Mouse (Mus musculus) adrenal gland, postnatal 10 days (tissue): ENCODE results near the gene Rsrp1. TPM values are rescaled to one million over a fixed set of nuclear protein-coding genes. Genes with fewer than 3 reads are reported as not detected.
"Not testable (repeated sequence)": the region's sequence is repeated elsewhere in the genome, so short reads cannot be mapped to it uniquely, and the experiment has no call there.

ENCODE experiments used
- DNase-seq: peaks from one replicate; pipeline ENCODE4 v3.0.0; 2021; ENCODE audit warnings: mixed read lengths
- long read RNA-seq, 2 experiments: library from polyadenylated mRNA; stranded (forward); transcript quantifications; one replicate each; pipeline ENCODE4 v2.0.0; 2021
- total RNA-seq, 2 experiments: library from RNA; stranded (reverse); gene quantifications; 2 replicates each; pipeline ENCODE4 v1.2.3; 2021

Rsrp1 gene
- total RNA-seq: 100 to 1,000 TPM; 250 to 386 TPM
- long read RNA-seq, experiment 1, transcript Rsrp1-201 (5 exons, 1,749 nt): minor isoform, 83 of 552 reads
- long read RNA-seq, experiment 1, transcript Rsrp1-203 (6 exons, 2,151 nt): minor isoform, 10 of 552 reads
- long read RNA-seq, experiment 1, transcript Rsrp1-204 (4 exons, 3,051 nt): major isoform, 317 of 552 reads
- long read RNA-seq, experiment 1, partial matches to known transcripts: 30 of 552 reads
- long read RNA-seq, experiment 1, other reads (novel, unspliced or antisense): 112 of 552 reads
- long read RNA-seq, experiment 2, transcript Rsrp1-204 (4 exons, 3,051 nt): major isoform, 384 of 492 reads
- long read RNA-seq, experiment 2, transcript Rsrp1-201 (5 exons, 1,749 nt): minor isoform, 54 of 492 reads
- long read RNA-seq, experiment 2, partial matches to known transcripts: 20 of 492 reads
- long read RNA-seq, experiment 2, other reads (novel, unspliced or antisense): 30 of 492 reads

DNA sequence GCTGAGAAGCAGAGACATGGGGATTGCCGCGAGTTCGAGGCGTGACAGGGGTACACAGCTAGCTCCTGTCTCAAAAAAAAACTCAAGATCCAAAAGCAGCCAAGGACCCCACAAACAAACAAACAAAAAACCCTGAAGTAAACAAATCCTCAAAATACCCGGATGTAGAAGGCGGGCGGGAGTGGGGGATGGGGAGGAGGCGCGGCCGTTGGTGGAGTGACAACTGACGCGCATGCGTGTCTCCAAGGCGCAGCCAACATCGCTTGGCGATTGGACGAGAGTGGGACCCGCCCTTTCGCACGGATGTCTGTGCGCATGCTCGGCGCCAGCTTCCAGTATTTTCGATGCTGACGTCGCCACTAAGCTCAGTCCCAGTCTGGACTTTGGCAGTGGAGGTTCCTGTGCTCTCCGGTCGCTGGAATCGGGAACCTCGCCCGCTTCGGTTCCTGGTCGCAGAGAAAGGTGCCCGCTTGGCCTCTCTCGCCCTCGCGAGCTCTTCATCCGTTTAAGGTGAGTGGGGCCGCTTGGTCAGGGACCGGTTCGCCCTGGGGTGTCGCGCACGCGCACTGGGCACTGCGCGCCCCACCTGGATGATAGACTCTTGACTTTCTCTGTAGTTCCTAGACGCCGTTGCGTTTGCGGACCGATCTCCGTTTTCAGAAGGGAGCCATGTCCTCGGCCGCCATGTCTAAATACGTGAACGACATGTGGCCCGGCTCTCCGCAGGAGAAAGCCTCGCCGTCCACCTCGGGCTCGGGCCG, at the start of gene Rsrp1:
TSS of gene Rsrp1 (plus strand) at position 335 of the 761 bp plus-strand sequence.
- DNase-seq: peak; percentile 98

DNA sequence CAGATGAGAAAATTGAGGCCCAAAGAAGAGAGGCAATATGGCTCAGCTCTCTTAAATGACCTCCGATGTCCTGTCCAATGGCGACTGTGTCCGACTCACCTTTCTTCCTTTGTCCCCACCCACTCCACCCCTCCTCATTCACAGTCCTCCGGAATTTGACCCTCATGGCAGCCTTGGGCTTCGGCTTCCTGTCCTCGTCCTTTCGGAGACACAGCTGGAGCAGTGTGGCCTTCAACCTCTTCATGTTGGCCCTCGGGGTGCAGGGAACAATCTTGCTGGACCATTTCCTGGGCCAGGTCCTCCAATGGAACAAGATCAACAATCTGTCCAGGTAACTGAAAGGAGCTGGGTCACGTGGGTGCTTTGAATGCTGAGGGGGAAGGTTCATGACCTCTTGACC, 47.2 kb upstream of the Rsrp1 start:
- DNase-seq: no peak

DNA sequence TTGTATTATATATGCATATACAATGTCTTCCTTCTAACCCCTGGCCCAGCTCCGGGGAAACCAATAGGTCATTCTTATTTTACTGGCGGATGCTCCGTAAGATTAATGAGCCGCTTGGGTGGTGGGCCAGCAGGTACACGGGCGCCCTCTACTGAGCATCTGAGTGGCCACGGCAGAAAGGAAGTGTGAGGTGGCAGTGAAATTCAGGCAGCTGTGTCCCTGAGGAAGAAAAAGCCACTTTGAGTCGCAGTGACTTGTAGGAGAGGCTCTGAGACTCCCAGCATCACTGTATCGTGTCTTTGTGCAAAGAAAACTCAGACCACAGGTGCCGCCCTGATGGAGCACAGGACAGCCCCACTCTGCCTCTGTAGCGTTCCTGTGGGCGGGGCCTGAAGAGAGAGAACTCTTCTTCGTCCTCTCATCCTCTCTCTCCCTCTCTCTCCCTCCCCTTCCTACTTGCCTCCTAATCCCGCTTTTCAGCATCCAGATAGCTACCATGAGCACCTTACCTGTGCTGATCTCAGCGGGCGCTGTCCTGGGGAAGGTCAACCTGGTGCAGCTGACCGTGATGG, 43.9 kb upstream of the Rsrp1 start:
- peak; percentile 85 for DNase-seq

DNA sequence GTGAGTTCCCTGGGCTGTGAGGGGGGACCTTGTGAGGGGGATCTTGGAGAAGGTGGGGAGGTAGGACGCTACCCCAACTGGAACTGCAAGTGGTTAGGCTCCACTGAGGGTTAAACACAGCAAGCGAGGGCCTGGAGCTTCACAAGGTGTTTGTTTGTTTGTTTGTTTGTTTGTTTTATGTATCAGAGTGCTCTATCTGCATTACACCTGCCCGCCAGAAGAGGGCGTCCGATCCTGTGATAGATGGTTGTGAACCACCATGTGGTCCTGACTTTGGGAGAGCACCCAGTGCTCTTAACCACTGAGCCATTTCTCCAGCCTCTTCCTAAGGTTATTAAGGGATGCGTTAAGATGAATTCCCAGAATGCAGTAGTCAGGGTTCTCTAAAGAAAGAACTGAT, 43.4 kb upstream of the Rsrp1 start:
- peak; percentile 29 for DNase-seq

DNA sequence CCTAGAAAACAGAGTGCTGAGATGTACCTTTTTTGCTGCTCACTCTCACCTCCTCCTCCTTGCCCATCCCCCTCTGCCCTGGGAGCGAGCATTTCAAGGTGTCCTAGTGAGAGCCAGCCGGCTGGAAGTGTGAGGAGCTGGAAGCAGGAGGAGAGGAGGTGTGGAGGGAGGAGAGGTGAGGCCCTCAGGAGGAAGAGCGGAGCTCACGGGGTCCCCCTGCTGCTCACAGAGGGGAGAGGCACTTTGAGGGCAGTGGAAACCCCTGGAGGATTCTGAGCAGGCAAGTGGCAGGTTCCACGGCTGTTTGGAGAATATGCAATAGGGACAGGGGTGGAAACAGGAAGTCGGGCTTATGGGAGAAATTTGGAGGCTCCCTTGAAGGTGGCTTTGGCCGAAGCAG, 40.1 kb upstream of the Rsrp1 start:
- peak; percentile 50 for DNase-seq

DNA sequence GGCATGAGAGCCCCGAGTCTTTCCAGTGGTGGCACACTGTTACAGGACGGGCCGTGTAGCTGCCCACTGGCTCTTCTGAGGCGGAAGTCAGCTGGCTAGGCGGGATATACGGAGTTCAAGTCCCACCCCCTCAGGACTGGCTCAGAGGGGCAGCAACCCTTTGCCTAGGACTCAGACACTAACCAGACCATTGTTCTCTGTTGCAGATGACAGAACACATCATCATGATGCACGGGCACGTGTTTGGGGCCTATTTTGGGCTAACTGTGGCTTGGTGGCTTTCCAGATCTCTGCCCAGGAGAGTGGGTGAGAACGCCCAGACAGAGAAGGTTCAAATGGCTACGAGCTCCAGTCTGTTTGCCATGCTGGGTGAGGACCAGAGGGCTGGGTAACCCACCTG, 39.6 kb upstream of the Rsrp1 start:
- no peak for DNase-seq

DNA sequence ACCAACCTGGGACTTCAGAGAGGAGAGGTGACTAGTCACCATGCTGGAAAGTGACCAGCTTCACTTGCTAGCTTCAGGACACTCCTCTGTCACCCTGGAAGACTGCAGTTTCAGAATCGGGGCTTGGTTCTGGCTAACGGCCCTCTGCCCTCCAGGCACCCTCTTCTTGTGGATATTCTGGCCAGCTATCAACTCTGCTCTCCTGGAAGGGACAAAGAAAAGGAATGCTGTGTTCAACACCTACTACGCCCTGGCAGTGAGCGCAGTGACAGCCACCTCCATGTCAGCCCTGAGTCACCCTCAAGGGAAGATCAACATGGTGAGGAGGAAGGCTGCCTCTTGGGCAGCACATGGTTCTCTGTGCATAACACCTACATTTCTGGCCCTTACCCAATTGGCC, 39.0 kb upstream of the Rsrp1 start:
- no peak for DNase-seq

DNA sequence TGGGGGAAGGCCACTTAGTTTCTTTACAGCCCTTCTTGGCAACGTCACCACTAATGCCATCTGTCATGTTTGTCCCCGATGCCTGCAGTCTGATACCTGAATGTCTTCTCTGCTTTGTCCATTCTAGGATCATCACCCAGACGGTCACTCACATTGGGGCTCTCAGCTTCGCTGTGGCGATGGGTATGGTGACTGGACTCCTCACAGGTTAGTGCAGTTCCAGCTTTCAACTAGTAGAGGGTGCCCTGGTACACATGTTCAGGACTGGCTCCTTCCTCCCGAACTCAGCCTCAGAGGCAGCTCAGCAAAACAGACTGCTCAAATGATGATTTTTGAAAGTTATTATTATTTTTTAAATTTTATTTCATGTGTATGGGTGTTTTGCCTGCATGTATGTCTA, 31.3 kb upstream of the Rsrp1 start:
- DNase-seq: peak; percentile 79

DNA sequence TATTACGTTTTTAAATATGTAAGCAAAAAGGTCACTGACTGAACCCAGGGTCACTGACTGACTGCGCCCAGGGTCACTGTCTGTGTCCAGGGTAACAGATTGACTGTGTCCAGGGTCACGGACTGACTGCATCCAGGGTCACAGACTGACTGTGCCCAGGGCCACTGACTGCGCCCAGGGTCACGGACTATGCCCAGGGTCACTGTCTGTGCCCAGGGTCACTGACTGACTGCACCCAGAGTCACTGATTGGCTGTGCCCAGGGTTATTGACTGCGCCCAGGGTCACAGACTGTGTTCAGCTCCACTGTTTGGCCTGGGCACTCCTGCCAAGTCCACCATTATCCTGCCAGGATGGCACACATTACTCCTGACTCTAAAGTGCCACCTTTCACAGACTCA, 26.1 kb upstream of the Rsrp1 start:
- DNase-seq: peak; percentile 77

DNA sequence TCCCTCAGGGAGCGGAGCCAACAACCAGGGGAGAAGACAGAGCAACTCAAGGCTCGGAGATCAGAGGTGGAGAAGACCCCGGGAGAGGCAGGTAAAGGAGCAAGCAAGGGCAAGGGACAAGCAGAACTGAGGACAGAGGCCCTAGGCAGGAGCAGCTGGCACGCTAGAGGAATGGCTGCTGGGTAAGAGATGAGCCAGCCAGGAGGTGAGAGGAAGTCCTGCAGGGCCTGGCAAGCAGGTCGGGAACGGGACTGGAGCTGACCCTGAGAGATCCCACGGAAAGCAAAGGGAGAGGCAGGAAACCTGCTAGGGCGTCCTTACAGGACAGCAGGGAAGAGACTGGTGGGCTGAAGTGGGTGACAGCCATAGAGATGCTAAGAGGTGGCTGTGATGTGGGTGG, 22.3 kb upstream of the Rsrp1 start:
- no peak for DNase-seq

DNA sequence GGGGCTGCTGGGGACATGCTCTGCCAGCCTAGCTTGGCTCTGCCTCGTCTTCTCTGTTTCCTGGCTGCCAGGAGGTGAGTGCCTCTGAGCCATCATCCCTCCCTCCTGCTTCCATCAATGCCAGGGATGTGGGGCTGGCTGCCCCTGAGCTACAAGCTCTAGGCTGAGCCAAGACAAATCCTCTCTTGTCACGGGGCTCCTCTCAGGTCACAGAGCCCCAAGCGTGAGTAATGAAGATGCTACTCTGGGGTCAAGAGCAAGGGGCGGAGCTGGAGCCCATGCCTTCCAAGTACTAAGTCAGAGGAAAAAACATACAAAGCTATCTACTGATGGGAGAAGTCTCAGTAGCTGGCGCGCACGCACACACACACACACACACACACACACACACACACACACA, 20.3 kb upstream of the Rsrp1 start:
- DNase-seq: peak; percentile 49

DNA sequence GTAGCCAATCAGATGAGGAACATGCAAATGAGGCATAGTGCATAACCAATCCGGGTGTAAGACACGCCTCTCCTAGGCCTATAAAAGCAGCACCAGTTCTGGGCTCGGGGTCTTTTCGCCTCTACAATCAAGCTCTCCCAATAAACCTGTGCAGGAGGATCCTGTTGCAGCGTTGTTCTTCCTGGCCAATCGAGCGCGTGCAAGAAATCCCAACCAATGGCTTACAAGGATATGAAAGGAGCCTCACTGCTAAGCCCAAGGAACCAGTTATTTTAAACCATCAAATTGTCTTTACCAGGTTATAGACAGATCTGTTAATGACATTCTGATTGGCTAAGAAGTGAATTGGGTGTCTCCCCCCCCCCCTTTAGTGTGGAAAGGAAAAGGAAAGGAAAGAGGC, 12.0 kb upstream of the Rsrp1 start:
- DNase-seq: not testable (repeated sequence)

DNA sequence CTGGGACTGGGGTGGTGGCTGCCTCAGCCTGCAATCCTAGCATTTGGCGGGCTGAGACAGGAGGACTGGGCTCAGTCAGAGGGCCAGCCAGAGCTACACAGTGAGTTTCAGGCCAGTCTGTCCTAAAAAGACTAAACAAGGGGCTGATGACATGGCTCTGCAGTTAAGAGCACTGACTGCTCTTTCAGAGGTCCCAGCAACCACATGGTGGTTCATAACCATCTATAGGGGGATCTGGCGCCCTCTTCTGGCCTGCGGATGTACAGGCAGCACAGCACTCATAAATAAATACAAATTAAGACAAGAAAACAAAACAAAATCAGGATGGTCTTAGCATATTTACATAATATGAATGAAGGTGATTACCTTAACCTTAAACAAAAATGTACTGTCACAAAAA, 10.0 kb upstream of the Rsrp1 start:
- peak; percentile 85 for DNase-seq

DNA sequence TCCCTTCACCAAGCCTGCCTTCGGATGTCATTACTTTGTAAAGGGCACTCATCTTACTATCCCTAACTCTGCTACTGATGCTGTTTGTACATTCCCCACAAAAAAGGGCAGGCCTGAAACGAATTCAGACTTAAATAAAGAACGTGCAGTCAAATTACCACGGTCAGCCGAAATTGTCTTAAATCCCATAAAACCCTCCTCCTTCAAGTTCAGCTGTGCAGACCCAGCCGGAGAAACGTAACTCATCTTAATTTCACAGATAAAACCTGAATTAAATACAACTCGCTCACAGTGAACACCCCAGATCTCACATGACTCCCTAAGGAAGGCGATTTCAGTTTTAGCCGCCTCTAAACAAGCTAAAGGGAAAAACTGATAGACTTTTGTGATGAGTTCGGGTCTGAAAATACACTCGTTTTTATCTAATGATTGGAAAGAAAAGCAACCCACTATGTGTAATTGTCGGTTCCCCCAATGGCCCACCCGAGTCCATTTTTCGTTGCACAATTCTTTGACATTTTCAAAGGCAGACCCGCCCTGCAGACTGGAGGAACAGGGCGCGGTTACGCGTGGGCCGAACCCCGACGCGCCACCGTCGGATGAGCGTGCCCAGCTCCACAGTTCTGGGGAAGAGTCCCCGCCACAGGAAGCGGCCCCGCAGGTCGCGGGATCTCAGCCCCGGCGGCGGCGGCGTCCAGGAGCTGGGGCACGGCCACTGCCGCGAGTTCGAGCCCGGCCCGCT, 9.1 kb upstream of the Rsrp1 start:
- DNase-seq: no peak

DNA sequence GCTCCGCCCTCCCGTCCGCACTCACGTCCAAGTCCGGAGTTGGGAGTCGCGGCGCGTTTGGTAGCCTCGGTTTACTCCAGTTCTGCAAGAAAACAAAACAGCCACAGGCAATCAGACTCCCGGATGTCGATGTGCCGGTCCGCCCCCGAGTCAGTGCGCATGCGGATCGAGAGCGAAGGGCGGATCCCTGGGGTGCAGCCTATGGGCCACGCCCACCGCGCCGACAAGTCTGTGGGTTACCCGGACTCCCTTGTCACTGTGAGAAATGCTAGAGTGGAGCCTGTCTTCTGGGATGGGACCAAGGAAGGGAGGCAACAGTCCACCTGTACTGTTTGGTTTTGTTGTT, 8.6 kb upstream of the Rsrp1 start, which contains the start of gene Tmem50a:
TSS of gene Tmem50a (minus strand) at position 161 of the 346 bp plus-strand sequence.
- DNase-seq: peak; percentile 97

DNA sequence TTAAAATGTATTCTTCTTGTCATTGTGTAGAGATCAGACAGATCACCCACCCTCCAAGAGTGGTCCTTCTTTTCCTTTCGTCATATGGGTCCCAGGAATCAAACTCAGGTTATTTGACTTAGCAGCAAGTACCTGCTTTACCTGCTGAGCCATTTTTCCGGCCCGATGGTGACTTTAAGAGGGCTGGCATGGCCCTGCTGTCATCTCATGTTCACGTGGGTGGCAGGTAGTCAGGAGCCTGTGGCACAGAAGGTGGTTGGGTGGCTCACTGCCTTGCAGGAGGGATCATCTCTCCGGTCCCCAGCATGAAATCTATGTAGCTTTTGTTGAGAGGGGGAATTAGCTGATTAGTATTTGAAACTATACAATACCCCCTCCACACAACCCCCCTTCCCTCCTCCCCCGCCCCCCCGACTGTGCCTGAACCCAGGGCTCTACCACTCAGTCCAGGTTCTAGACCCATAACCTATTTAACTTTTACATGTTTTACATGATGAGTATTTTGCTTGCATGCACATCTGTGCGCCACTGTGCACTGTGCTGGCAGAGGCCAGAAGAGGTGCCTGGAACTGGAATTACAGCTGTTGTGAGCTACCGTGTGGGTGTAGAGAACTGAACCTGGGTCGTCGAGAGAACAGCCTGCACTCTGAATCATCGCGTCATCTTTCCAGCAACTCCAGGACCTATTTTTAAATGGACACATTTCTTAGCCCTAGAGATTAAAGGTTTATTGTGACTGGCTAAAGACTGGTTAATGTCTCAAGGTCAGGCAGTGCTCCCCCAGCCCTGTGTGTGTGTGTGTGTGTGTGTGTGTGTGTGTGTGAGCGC, 8.0 kb upstream of the Rsrp1 start:
- DNase-seq: no peak

DNA sequence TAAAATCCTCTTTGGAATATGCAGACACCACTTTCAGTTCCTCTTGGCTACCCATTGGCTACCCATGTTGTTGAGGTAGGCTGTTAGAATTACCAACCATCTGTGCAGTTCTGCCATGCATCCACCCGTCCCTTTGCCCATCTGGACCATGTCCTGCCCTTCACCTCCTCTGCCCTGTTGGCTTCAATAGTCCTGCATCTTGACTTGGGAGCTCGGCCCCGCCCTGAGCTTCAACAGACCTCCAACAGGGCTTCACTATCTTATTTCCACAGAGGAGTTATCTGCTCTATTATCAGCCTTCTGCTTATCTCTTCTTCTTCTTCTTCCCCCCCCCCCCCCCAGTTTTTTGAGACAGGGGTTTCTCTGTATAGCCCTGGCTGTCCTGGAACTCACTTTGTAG, 6.2 kb upstream of the Rsrp1 start:
- no peak for DNase-seq

DNA sequence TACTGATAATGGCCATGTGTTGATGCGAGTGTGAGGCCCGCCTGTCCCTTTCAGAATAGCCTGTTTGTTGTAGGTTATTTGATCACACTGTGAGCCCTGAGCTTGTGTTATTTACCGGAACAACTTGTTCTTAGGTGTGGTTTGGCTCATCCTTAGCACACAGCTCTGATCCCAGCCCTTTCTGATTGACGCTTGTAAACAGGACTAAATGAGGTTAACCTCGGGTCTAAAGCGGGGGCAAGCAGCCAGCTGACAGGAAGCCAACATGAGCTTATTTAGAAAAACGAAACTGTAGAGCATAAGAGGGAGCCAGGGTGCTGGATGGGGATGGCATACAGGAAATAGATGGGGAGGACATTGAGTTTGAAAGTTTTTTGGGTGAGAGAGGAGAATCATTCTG, 5.0 kb upstream of the Rsrp1 start:
- DNase-seq: peak; percentile 84

DNA sequence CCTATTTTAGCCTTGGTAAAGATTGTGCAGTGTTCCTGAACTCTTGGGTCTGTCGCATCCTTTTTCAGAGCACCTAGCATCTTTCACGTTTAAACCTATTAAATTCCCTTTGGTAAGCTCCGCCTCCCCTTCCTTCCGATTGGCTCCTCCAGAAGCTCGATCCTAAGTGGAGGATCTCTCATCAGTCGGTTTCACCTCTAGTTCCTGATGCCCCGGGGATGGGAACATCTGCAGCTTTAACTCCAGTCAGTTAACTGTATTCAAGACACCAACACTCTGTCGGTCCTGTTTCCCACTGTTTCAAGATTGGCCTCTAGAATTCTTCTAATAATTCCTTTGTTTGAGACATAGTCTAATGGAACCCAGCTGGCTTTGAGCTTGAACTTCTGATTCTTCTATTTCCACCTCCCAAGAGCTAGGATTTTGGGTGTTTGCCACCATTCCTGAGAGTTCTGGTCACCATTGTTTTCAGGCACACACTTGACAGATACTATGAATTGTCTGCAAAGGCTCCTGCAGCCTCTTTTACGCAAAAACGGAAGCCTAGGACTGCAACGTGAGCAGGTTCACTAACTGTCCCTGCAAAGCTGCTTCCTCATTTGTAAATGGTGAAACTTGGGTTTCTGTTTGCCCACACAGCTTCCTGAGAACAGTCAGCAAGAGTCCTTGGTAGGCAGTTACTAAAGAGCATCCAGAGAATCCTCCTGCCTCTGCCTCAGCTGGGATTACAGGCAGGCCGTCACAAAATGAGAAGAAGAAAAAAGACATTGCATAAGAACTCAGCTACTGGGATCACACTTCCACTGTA, 3.5 kb upstream of the Rsrp1 start:
- no peak for DNase-seq

DNA sequence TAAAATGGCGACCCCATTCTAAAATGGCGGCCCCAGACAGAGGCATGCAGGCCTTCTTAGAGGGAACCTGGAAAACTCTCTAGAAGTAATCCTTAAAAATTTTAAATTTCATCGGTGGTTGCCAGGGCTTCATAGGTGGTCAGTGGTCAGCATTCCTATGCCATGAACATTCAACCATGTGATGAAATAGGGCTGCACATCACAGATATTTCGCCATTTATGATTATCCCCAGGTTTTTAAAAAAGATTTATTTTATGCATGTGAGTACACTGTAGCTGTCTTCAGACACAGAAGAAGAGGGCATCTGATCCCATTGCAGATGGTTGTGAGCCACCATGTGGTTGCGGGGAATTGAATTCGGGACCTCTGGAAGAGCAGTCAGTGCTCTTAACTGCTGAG, 2.8 kb upstream of the Rsrp1 start:
- no peak for DNase-seq

DNA sequence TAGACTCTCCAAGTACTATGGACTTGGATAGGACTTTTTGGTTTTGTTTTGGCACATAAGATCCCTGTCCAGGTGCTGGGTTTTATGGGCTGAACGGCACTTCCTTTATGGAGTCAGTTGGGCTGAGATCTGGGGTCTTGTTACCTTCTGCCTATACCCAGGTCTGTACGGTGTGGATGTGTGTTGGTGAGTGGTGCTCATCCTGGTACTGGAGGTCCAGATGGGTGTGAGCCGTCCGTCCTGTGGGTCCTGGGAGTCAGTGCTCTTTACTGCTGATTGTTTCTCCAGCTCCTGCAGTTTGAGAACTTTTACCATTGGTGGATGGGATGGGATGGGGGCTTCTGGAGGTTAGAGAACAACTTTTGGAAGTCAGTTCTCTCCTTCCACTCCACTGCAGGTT, 1.7 kb upstream of the Rsrp1 start:
- no peak for DNase-seq
